Mouse (Mus musculus) heart, postnatal 0 days (tissue): ENCODE results near the gene Mob3c.

Experiments
- CTCF ChIP-seq: IDR thresholded peaks from 2 replicates; pipeline ENCODE4 v1.5.1; 2016; ENCODE audit warnings: antibody characterized with exemption, control low read depth, low read depth
- EP300 ChIP-seq: IDR thresholded peaks from 2 replicates; pipeline ENCODE4 v1.6.1; 2016; ENCODE audit warnings: antibody characterized with exemption, low read depth

DNA sequence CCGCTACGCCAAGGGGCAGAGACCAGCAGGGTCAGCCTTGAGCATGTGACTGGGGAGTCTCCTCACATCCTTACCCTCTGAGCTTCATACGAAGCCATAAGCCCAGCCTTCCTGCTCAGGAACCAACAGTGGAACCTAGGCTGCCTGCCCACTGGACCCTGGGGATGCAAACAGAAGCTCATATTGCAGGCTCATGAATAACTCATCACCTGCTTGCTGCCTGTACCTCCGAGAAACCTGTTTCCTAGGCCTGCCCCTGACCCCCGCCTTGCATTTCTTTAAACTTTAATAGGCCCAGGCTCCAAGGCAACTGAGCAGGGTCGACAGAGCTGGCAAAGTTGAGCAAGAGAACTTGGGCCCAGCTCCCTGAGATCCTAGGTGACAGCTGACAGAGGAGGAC is 56.1 kb downstream of the Mob3c start, which contains the start of gene Kncn:
- no peak for TF ChIP-seq CTCF
- TF ChIP-seq EP300 = no peak
